Mouse (Mus musculus) lung, embryonic 15.5 days (tissue): ENCODE measurements around the gene Zfp61. TPM values are rescaled to one million over a fixed set of nuclear protein-coding genes. Genes with fewer than 3 reads are reported as not detected.
A peak's percentile ranks its signal among the peaks of the same experiment; 100 is the strongest.

Experiments used
- ATAC-seq: fragments of 200-750 bp; cut with Nextera tagmentation; 2 replicates; pipeline ENCODE4 v1.8.0; 2017; ENCODE audit warnings: moderate number of reproducible peaks, borderline replicate concordance; ENCODE audit not compliant: low FRiP score, low TSS enrichment; ENCODE audit errors: extremely low read depth
- H3K27ac ChIP-seq: fragments of 300-500 bp; sonication (generic); 2 replicates; pipeline ENCODE4 v1.5.1; 2015; ENCODE audit warnings: moderate library complexity, mild to moderate bottlenecking, inconsistent platforms
- H3K27me3 ChIP-seq: fragments of 300-500 bp; sonication (generic); 2 replicates; pipeline ENCODE4 v1.6.1; 2015; ENCODE audit warnings: inconsistent platforms
- H3K36me3 ChIP-seq: fragments of 300-500 bp; sonication (generic); 2 replicates; pipeline ENCODE4 v1.6.1; 2015; ENCODE audit warnings: inconsistent platforms
- H3K4me1 ChIP-seq: fragments of 300-500 bp; sonication (generic); 2 replicates; pipeline ENCODE4 v1.6.1; 2015; ENCODE audit warnings: inconsistent platforms
- H3K4me2 ChIP-seq: fragments of 300-500 bp; sonication (generic); 2 replicates; pipeline ENCODE4 v1.6.1; 2015; ENCODE audit warnings: inconsistent platforms, mild to moderate bottlenecking, moderate library complexity
- H3K4me3 ChIP-seq: fragments of 300-500 bp; sonication (generic); 2 replicates; pipeline ENCODE4 v1.5.1; 2015; ENCODE audit warnings: mild to moderate bottlenecking, inconsistent platforms
- H3K9ac ChIP-seq: fragments of 300-500 bp; sonication (generic); 2 replicates; pipeline ENCODE4 v1.6.1; 2015; ENCODE audit warnings: inconsistent platforms
- H3K9me3 ChIP-seq: fragments of 300-500 bp; sonication (generic); 2 replicates; pipeline ENCODE4 v1.6.1; 2016; ENCODE audit warnings: inconsistent platforms
- WGBS: fragments of 180-500 bp; shearing (Covaris S2); methylation state at CpG from one replicate; pipeline ENCODE4 v1.1.7; 2015; 5-methylcytosine and 5-hydroxymethylcytosine counted together
- polyA plus RNA-seq: library from polyadenylated mRNA; unstranded; fragments of >200 nt; fragmentation: Nextera tagmentation; extraction: Ambion mirVana; gene quantifications from 2 replicates; pipeline ENCODE4 v1.2.1, GENCODE M21; 2015

The Zfp61 gene
- polyA plus RNA-seq, 1 experiment from 2014 or later, result 36.2 TPM

- peaks cover 22% of the 10 kb centered on the region for H3K36me3 ChIP-seq
- H3K4me3 ChIP-seq, result no peak overlapping the region
- 0 out of 2 replicates have a peak, but pooled peaks cover 3% of the 10 kb centered on the region for H3K4me1 ChIP-seq
- no peak for ATAC-seq
- no peak overlapping the region for H3K4me2 ChIP-seq
- H3K9me3 ChIP-seq, result no peaks in the 10 kb centered on the region
- no peak overlapping the region for H3K27ac ChIP-seq
- no peak overlapping the region for H3K9ac ChIP-seq
- no peaks in the 10 kb centered on the region for H3K27me3 ChIP-seq
- WGBS, result 95% methylated on average over 4 of the region's 4 CpGs
These were observed 26.6 kb downstream of the Zfp61 start for GRCm38 (mm10) chr7:24274456-24274855.

- no peak overlapping the region for H3K9ac ChIP-seq
- no peaks in the 10 kb centered on the region for H3K9me3 ChIP-seq
- H3K4me2 ChIP-seq, result no peak overlapping the region
- WGBS, result 93% methylated on average over 6 of the region's 6 CpGs
- H3K4me3 ChIP-seq, result peak overlapping the region; percentile 66; the same call in 1 of the 2 replicates
- no peak for ATAC-seq
- H3K27me3 ChIP-seq, result no peaks in the 10 kb centered on the region
- H3K27ac ChIP-seq, result no peak overlapping the region
- 0 out of 2 replicates have a peak, but pooled peaks cover 3% of the 10 kb centered on the region for H3K4me1 ChIP-seq
- H3K36me3 ChIP-seq, result peaks cover 22% of the 10 kb centered on the region
These were observed 29.8 kb downstream of the Zfp61 start for GRCm38 (mm10) chr7:24271191-24271590.

GRCm38 (mm10) chr7:24270288-24270672 lies 30.8 kb downstream of the Zfp61 start, which contains the start of gene Zfp93:
TSS of gene Zfp93 (plus strand) at chr7:24270420.
- H3K4me3 ChIP-seq, result peak within 1 kb of the TSS; percentile 66
- H3K27ac ChIP-seq, result peak within 1 kb of the TSS; percentile 58
- H3K4me2 ChIP-seq, result peak within 1 kb of the TSS; percentile 71
- peak within 1 kb of the TSS; percentile 73 for H3K9ac ChIP-seq
- H3K4me1 ChIP-seq, result 0 out of 2 replicates have a peak, but pooled peaks cover 3% of the 10 kb centered on the region
- H3K36me3 ChIP-seq, result peaks cover 20% of the 10 kb centered on the region
- peak; percentile 85 for ATAC-seq
- no peaks in the 10 kb centered on the region for H3K9me3 ChIP-seq
- 0% methylated on average over 12 of the region's 12 CpGs for WGBS
- no peaks in the 10 kb centered on the region for H3K27me3 ChIP-seq

- Histone ChIP-seq H3K27ac (no peak overlapping the region), H3K4me3 (peak overlapping the region; percentile 66), H3K4me1 (0 out of 2 replicates have a peak, but pooled peaks cover 3% of the 10 kb centered on the region), H3K27me3 (no peaks in the 10 kb centered on the region), H3K9ac (peak overlapping the region; percentile 73; the same call in 1 of the 2 replicates), H3K36me3 (peaks cover 15% of the 10 kb centered on the region), H3K9me3 (no peaks in the 10 kb centered on the region), H3K4me2 (peak overlapping the region; percentile 71)
- WGBS, result 31% methylated on average over 7 of the region's 7 CpGs
- peak; percentile 47; the same call in 1 of the 2 replicates for ATAC-seq
These were observed 31.3 kb downstream of the Zfp61 start for GRCm38 (mm10) chr7:24269667-24270287.

GRCm38 (mm10) chr7:24269256-24269655 lies 31.8 kb downstream of the Zfp61 start:
- no peak overlapping the region for H3K9ac ChIP-seq
- no peaks in the 10 kb centered on the region for H3K9me3 ChIP-seq
- peak overlapping the region; percentile 71 for H3K4me2 ChIP-seq
- H3K27me3 ChIP-seq, result no peaks in the 10 kb centered on the region
- 0 out of 2 replicates have a peak, but pooled peaks cover 3% of the 10 kb centered on the region for H3K4me1 ChIP-seq
- peaks cover 10% of the 10 kb centered on the region; the same call in 1 of the 2 replicates for H3K36me3 ChIP-seq
- ATAC-seq, result 0 out of 2 replicates have a peak, but pooled peaks have one; percentile 1
- H3K4me3 ChIP-seq, result no peak overlapping the region; the same call in 1 of the 2 replicates
- no peak overlapping the region for H3K27ac ChIP-seq
- 66% methylated on average over 3 of the region's 3 CpGs for WGBS

GRCm38 (mm10) chr7:24268176-24269155 lies 32.6 kb downstream of the Zfp61 start:
- no peak overlapping the region for H3K9ac ChIP-seq
- H3K27ac ChIP-seq, result no peak overlapping the region
- 73% methylated on average over 24 of the region's 24 CpGs for WGBS
- H3K27me3 ChIP-seq, result no peaks in the 10 kb centered on the region
- no peak overlapping the region for H3K4me2 ChIP-seq
- no peak for ATAC-seq
- H3K4me3 ChIP-seq, result no peak overlapping the region
- H3K9me3 ChIP-seq, result no peaks in the 10 kb centered on the region
- 0 out of 2 replicates have a peak, but pooled peaks cover 3% of the 10 kb centered on the region for H3K4me1 ChIP-seq
- 0 out of 2 replicates have a peak, but pooled peaks cover 4% of the 10 kb centered on the region for H3K36me3 ChIP-seq

GRCm38 (mm10) chr7:24260000-24260312 lies 41.1 kb downstream of the Zfp61 start:
- no peak for ATAC-seq
- H3K9me3 ChIP-seq, result no peaks in the 10 kb centered on the region
- 81% methylated on average over 4 of the region's 4 CpGs for WGBS

GRCm38 (mm10) chr7:24259306-24259999 lies 41.6 kb downstream of the Zfp61 start:
- Histone ChIP-seq H3K4me3 (no peak overlapping the region), H3K4me2 (no peak overlapping the region), H3K27me3 (no peaks in the 10 kb centered on the region), H3K4me1 (peaks cover 4% of the 10 kb centered on the region), H3K27ac (no peak overlapping the region), H3K36me3 (peaks cover 10% of the 10 kb centered on the region; the same call in 1 of the 2 replicates), H3K9me3 (no peaks in the 10 kb centered on the region), H3K9ac (no peak overlapping the region)
- WGBS, result 84% methylated on average over 13 of the region's 13 CpGs
- ATAC-seq, result no peak

More at GRCm38 (mm10) chr7:24260000-24260312, 41.1 kb downstream of the Zfp61 start:
- H3K27ac ChIP-seq, result no peak overlapping the region
- H3K9ac ChIP-seq, result no peak overlapping the region
- no peak overlapping the region for H3K4me2 ChIP-seq
- no peak overlapping the region for H3K4me3 ChIP-seq
- no peaks in the 10 kb centered on the region for H3K27me3 ChIP-seq
- H3K36me3 ChIP-seq, result peaks cover 10% of the 10 kb centered on the region; the same call in 1 of the 2 replicates
- peaks cover 4% of the 10 kb centered on the region for H3K4me1 ChIP-seq

- Histone ChIP-seq H3K4me1 (peaks cover 4% of the 10 kb centered on the region), H3K9ac (peak within 1 kb of the TSS; percentile 56), H3K27me3 (no peaks in the 10 kb centered on the region), H3K4me2 (peak within 1 kb of the TSS; percentile 72), H3K4me3 (peak within 1 kb of the TSS; percentile 56), H3K9me3 (no peaks in the 10 kb centered on the region), H3K36me3 (peaks cover 2% of the 10 kb centered on the region; the same call in 1 of the 2 replicates), H3K27ac (no peak within 1 kb of the TSS)
- ATAC-seq, result peak; percentile 85
- 17% methylated on average over 21 of the region's 21 CpGs for WGBS
These were observed 46.2 kb downstream of the Zfp61 start, which contains the start of gene Zfp108 for GRCm38 (mm10) chr7:24254633-24255474. TSS of gene Zfp108 (plus strand) at chr7:24254794.

- peak overlapping the region; percentile 72 for H3K4me2 ChIP-seq
- H3K4me1 ChIP-seq, result peaks cover 4% of the 10 kb centered on the region
- H3K4me3 ChIP-seq, result peak overlapping the region; percentile 56
- ATAC-seq, result peak; percentile 39; the same call in 1 of the 2 replicates
- no peaks in the 10 kb centered on the region for H3K36me3 ChIP-seq
- H3K27me3 ChIP-seq, result no peaks in the 10 kb centered on the region
- no peaks in the 10 kb centered on the region for H3K9me3 ChIP-seq
- no peak overlapping the region for H3K9ac ChIP-seq
- no peak overlapping the region for H3K27ac ChIP-seq
- 62% methylated on average over 9 of the region's 9 CpGs for WGBS
These were observed 47.0 kb downstream of the Zfp61 start for GRCm38 (mm10) chr7:24253779-24254615.
